Mouse (Mus musculus): ENCODE results near the gene Tada1.

The Tada1 gene

DNA sequence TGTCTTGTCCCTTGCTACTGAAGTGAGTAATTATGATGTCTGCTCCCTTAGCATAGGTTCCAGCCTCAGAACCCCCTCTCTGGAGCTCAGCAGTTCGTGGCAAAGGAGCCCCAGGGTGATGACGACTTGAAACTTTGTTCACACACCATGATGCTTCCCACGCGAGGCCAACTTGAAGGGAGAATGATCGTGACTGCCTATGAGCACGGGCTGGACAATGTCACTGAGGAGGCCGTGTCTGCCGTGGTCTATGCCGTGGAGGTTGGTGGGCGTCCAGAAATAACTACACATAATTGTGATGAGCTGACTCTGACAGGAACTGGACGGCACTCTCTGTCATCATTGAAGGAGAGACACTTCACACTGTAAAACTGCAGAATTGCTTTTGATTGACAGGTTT is 9.6 kb downstream of the Tada1 start:
- no peak for DNase-seq

DNA sequence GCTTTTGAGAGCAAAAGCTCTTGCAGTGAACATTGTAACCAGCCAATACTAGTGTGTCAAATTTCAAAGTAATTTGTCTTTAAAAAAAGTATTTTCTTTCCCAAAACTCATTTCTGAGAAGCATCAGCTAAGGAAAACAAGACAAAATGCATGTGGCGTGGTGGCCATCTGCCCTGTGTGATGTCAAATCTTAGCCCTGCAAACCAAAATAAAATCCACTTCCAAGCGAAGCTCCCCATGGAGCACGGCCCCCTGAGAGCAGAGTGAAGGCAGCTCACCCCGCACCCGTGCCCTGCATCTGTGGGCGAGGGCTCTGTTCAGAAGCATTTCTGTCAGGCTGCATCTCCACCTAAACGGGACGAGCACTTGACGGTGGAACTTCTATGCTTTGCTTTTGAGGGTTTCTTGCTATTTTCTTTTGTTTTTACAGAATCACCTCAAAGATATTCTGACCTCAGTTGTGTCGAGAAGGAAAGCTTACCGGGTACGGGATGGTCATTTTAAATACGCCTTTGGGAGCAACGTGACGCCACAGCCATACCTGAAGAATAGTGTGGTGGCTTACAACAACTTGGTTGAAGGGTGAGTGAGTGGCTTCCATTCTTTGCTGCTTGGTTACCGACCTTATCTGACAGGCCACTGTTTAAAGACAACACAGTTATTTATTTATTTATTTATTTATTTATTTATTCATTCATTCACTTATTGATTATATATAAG is 10.7 kb downstream of the Tada1 start:
- no peak for DNase-seq

DNA sequence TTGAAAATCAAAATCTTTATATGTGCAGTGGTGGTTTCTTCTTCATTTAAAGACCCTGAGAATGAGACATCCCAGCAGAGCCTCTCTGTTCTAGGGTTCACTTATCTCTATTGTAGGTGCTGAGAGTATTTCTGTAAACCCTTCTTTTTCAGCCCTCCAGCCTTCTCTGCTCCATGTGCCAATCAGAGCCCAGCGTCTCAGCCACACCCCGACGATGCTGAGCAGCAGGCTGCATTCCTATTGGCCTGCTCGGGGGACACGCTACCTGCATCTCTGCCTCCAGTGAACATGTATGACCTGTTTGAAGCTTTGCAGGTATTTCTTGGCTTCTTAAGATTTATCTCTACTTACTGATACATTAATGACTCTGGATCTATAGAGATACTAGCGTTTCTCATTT is 12.8 kb downstream of the Tada1 start:
- no peak for DNase-seq

DNA sequence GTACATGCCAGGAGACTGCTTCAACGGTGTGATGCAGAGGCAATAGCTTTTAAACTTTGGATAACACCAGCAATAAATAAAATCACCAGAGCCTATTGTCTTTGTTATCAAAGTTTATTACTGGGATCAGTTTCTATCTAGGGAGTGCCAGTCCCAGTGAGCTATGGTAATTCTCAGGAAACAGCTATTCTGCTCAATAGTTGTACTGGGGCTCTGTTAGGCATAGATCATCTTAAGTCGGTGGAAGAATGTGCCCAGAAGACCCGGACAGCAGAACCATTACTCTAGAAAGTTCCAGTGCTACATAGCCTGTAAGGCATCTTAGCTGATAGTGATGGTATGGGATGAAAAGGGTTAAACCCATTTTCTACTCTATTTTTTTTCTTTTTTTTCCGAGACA is 15.9 kb downstream of the Tada1 start:
- no peak for DNase-seq

DNA sequence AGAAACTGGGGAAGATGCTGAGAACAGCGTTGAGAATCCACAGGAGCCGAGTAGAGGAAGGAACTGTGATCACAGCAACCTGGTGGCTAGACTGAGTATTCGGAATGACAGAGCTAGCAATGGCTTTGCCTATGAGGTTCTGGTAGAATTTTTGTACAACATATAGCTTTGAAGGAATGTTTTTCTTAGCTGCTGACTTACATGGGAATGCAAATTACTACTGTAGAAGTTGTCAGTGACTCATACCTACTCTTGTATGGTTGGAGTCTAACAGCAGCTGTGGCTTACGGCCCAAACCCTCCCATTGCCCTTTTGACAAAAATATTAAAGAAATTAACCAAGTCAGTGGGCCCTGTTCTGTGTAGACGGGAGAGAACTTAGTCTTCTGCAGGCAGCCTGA is 16.8 kb downstream of the Tada1 start:
- DNase-seq, result no peak

DNA sequence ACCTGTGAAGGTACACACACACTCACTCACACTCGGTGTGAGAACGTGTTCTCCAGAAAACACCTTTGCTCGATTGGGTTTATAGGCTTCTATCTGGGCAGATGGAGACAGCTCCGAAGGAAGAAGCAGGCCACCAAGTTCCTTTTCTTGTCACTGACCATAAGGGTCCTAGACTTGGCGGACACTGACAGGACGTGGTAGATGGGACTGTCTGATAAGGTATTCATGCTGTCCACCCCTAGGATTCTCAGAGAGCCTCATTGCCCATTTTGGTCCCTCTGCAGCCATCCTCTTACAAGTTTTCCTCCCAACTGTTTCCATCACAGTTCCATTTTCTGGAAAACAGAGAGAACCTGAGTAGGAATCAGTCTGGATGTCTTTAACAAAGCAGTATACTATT is 17.5 kb downstream of the Tada1 start:
- DNase-seq, result no peak

DNA sequence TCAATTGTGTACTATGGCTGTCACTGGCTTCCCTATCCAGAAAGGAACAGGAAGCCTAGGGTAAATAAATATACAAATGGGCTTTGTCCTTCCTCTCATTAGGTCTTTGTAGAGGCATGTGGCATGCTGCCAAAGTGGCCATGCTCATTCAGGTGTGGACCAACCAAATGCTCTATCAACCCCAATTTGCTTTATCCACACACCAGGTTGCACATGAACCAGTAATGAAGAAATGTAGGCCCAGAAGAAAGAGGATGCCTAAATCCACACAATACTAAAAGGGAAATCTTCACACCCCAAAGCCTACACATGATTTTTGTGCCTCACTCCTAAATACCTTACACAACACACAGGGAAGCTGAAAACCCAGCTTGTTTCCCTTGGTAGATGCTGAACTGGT is 22.6 kb downstream of the Tada1 start:
- no peak for DNase-seq

DNA sequence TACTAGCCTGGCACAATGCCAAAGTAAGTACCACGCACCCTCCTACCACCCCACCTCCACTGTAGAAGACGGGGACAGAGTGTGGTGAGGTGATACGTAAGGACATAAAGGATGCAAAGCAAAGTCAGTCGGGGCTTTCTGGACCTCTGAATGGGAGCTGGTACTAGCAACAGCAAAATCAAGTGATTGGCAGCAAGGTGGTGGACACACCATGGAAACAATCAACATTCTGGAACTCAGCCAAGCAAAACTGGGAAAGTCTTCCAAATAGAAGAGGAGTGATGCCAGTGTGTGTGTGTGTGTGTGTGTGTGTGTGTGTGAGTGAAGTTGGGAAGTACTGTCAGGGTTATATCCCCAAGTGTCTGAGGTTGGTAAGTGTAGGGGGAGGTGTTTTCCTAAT is 23.1 kb downstream of the Tada1 start:
- no peak for DNase-seq

DNA sequence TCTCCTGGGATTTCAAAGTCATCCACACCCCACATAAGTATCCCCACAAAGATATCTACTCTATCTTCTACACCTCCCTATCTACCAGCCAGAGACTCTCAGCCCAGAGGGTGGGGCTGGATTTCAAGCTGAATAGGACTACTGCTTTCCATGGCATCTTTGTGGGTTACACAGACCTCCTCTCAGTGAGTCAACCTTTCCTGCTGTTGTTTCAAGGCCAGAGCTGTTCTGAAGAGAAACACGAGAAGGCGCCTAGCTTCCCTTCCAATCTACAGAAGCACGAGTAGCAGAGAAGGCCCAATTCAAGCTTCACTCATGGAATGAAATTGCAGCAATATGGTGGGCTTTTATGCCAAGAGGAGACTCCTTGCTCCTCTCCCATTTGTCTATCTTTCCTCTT is 24.9 kb downstream of the Tada1 start:
- no peak for DNase-seq

DNA sequence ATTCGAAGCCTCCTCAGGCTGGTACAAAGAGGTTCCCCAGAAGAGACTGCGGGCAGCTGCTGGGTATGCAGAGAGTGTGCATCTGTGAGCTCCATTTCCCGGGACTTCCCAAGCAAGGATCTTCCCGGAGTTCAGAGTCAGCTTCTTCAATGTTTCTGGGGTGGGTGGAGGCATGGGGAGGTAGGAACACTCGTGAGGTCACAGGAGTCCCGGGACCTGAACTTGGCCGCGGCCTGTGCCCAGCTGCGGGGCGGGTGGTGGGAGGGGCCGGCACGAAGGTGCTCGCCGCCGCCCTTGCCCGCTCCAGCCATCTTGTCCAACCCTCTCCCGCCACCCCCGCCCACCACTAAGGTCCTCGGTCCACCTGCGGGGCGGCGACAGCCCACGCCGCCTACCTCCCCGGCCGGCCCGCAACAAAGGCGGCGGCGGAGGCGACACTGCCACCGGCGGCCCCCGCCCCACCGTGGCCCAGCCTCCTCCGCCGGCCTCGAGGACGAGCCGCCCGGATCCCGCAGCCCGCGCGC is 30.3 kb downstream of the Tada1 start:
- DNase-seq, result peak; percentile 22

DNA sequence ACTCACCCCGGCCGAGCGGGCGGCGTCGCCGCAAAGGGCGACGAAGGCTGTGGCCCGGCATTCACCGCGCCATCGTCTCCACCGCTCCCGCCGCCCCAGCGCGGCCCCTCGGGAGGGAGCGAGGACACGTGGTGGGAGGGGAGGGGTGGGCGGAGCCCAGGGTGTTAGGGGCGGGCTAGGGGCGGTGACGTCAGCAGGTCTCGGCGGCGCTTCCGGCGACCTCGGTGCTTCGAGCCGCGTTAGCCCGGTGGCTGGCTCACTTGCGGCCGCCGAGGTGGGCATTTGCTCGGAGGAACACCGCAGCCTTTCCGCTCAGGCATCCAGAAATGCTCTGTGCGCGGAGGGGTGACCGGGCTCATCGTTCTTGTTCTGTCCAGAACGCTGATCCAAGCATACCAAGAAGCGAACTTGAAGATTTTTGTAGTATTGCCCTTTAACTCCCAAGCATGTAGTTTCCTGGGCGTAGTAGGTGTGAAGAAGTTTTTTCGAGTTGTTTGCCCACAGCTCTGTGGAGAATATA is 30.9 kb downstream of the Tada1 start, which contains the start of gene Pogk:
Gene Pogk (minus strand): TSS at position 163 of the 520 bp plus-strand sequence.
- peak; percentile 83 for DNase-seq

DNA sequence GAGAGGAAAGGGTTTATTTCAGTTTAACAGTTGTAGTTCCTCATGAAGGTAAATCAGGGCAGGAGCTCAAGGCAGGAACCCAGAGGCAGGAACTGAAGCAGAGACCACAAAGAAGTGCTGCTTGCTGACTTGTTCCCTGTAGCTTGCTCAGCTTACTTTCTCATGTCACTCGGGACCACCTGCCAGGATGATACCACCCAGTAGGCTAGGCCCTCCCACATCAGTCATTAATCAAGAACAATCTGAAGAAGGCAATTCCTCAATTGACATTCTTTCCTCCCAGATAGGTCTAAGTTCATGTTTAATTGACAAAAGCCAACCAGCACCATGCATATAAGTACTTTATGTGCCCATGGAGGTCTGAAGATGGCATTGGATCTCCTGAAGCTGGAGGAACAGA is 32.6 kb downstream of the Tada1 start:
- no peak for DNase-seq

DNA sequence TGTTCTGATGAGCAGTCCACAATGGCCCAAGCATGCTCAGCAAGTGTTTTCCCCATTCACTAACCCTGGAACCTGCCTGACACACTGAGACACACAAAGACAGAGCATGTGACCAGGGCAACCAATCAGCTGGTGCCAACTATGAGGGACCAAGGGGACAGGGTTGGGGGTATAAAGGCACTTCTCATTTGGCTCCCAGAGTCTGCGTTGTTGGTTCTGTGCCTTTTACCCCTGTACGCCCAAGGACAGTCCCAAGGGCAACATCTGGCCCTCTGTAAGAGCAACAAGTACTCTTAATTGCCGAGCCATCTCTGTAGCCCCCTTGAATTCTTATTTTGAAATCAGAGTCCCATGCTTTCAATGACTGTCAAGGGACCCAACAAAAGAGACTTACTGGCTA is 33.4 kb downstream of the Tada1 start:
- no peak for DNase-seq

DNA sequence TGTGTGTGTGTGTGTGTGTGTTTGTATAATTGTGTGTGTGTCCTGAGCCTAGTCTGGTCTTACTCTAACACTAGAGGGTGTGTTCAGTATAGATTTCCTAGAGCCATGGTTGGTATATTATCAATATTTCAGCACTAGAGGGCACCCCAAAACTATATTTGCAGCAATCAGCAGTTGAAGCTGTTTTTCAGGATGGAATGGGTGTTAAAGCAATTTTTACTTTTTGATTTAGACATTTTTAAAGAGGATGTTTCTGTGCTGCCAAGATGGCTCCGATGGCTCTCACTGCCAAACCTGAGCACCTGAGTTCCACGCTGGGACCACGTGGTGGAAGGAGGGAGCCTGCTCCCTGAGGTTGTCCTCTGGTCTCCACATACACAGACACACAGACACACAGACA is 50.2 kb downstream of the Tada1 start:
- no peak for DNase-seq

DNA sequence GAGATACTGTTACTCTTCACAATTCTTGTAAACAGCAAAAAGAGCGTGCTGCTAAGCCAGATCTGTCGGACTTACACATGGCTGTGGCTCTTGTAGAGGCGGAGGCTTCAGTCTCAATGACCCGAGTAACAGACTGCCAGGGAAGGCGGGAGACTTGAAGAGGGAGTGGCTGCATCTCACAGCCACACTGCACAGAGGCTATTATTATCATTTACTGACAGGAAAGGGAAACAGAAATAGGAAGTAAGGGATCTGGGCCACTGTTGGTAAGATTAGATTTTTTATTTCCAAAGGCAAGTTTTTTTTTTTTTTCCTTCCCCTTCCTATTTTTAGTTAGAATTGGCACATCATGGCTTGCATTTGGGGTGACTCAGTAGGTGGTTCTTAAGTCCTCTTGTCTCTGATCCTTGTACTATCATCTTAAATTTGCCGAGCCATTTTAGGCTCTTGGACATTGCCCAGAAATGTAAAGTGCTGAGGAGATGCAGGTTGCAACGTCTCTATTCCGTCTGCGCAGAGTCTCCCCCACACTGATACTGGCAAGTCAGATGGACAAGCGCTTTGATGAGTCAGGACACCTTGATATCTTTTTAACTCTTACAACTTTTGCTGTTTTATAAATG is 51.0 kb downstream of the Tada1 start:
- no peak for DNase-seq

DNA sequence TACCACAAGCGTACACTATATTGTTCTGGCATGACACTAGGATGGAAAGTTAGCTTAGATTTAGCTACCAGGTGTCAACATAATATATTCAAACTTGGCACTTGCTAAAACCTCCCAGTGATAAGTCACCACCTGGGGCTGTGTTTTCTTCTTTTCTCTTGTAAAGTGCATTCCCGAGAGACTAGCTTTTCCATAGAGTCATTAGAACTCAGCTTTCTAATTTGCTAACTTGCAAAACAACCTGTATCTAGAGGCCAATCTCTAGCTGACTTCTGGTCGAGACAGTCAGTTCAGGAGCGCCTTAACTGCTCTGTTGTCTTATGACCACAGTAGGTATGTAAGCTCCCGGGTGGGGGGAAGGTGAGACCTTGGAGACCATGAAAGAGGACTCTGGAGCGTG is 60.5 kb downstream of the Tada1 start:
- no peak for DNase-seq

DNA sequence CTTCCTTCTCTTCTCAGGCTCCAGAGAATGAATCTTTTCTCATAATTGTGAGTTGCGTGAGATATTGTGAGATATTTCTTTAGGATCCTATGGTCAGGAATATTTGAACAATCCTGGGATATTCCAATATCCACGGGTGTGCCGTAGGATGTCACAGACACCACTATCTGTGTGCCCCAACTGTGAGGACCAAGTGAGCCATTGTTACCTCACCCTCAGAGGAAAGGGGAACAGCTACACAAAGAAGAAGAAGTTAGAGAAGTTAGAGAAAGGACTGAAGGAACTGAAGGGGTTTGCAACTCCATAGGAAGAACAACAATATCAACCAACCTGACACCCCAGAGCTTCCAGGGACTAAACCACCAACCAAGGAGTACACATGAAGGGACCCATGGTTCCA is 63.1 kb downstream of the Tada1 start:
- DNase-seq, result no peak

All from thymus, postnatal 25 days (tissue).